Mouse (Mus musculus) lung, adult 2 months (tissue): ENCODE measurements around the gene Samd4.

Source experiments
- CTCF ChIP-seq: fragments of 200-500 bp; IDR thresholded peaks from 2 replicates; pipeline ENCODE4 v1.5.1; 2011; ENCODE audit warnings: mild to moderate bottlenecking, low read length, control low read depth; ENCODE audit not compliant: insufficient read depth
- POLR2A ChIP-seq: fragments of 200-500 bp; IDR thresholded peaks from 2 replicates; pipeline ENCODE4 v1.6.1; 2011; ENCODE audit warnings: low read depth, mild to moderate bottlenecking, control low read depth, low read length, borderline replicate concordance; ENCODE audit errors: extremely low read depth

DNA sequence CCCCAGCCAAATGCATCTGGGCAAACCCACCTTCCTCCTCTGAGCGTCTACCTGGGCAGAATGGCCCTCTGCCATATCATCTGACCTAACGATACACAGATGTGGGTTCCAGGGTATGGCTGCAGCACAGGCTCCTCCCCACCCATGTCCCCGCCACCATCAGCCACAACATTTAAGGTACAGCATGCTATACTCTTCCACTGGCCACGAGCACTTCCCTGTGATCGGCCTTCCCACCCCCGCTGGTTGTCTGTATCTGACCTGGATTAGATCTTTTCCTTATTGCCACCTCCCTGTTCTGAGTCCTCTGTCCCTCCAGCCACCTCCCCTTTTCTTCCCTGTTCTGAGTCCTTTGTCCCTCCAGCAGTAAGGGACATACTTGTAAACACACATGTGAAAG lies 209.3 kb downstream of the Samd4 start:
- no peak for TF ChIP-seq POLR2A
- no peak for TF ChIP-seq CTCF
